Mouse (Mus musculus) liver, embryonic 15.5 days (tissue): Measurements from ENCODE around the gene Trappc3l. TPM values are rescaled to one million over a fixed set of nuclear protein-coding genes. Genes with fewer than 3 reads are reported as not detected.
"Not testable (repeated sequence)": the region's sequence is repeated elsewhere in the genome, so short reads cannot be mapped to it uniquely, and the experiment has no call there.

Source experiments
- ATAC-seq: fragments of 200-750 bp; cut with Nextera tagmentation; 2 replicates; pipeline ENCODE4 v1.8.0; 2017; ENCODE audit warnings: moderate number of reproducible peaks, mild to moderate bottlenecking, moderate library complexity; ENCODE audit not compliant: insufficient read depth
- H3K27ac ChIP-seq: fragments of 300-500 bp; sonication (generic); replicated peaks from 2 replicates; pipeline ENCODE4 v1.5.1; 2015; ENCODE audit warnings: mild to moderate bottlenecking, inconsistent platforms
- H3K27me3 ChIP-seq: fragments of 300-500 bp; sonication (generic); 2 replicates; pipeline ENCODE4 v1.6.1; 2015; ENCODE audit warnings: mild to moderate bottlenecking, inconsistent platforms
- H3K36me3 ChIP-seq: fragments of 300-500 bp; sonication (generic); replicated peaks from 2 replicates; pipeline ENCODE4 v1.6.1; 2015; ENCODE audit warnings: moderate library complexity, mild to moderate bottlenecking, inconsistent platforms
- H3K4me1 ChIP-seq: fragments of 300-500 bp; sonication (generic); replicated peaks from 2 replicates; pipeline ENCODE4 v1.6.1; 2015; ENCODE audit warnings: inconsistent platforms
- H3K4me2 ChIP-seq: fragments of 300-500 bp; sonication (generic); 2 replicates; pipeline ENCODE4 v1.6.1; 2015; ENCODE audit warnings: moderate library complexity, mild to moderate bottlenecking, inconsistent platforms
- H3K4me3 ChIP-seq: fragments of 300-500 bp; sonication (generic); replicated peaks from 2 replicates; pipeline ENCODE4 v1.5.1; 2015; ENCODE audit warnings: mild to moderate bottlenecking, inconsistent platforms
- H3K9ac ChIP-seq: fragments of 300-500 bp; sonication (generic); 2 replicates; pipeline ENCODE4 v1.6.1; 2015; ENCODE audit warnings: moderate library complexity, mild to moderate bottlenecking, inconsistent platforms
- H3K9me3 ChIP-seq: fragments of 300-500 bp; sonication (generic); replicated peaks from 2 replicates; pipeline ENCODE4 v1.6.1; 2016; ENCODE audit warnings: inconsistent platforms
- WGBS: fragments of 180-500 bp; shearing (Covaris S2); methylation state at CpG from one replicate; pipeline ENCODE4 v1.1.7; 2015; ENCODE audit warnings: mixed read lengths; ENCODE audit not compliant: insufficient replicate concordance; 5-methylcytosine and 5-hydroxymethylcytosine counted together
- polyA plus RNA-seq: library from polyadenylated mRNA; unstranded; fragments of >200 nt; fragmentation: Nextera tagmentation; extraction: Ambion mirVana; gene quantifications from 2 replicates; pipeline ENCODE4 v1.2.1, GENCODE M21; 2015

Trappc3l gene
- not detected in 2 replicates for polyA plus RNA-seq

- Histone ChIP-seq H3K9me3 (no peaks in the 10 kb centered on the region), H3K27me3 (no peaks in the 10 kb centered on the region), H3K4me2 (no peak within 1 kb of the TSS), H3K9ac (no peak within 1 kb of the TSS), H3K4me1 (peaks cover 4% of the 10 kb centered on the region; the same call in 1 of the 2 replicates), H3K4me3 (no peak within 1 kb of the TSS), H3K36me3 (no peaks in the 10 kb centered on the region), H3K27ac (no peak within 1 kb of the TSS)
- 67% methylated on average over 3 of the region's 3 CpGs for WGBS
- no peak for ATAC-seq
These were observed at the start of gene Trappc3l for GRCm38 (mm10) chr10:34037401-34037800. Gene Trappc3l (plus strand): TSS chr10:34037597.

GRCm38 (mm10) chr10:33996686-33997085, 40.7 kb upstream of the Trappc3l start:
- not testable (repeated sequence) for H3K27me3 ChIP-seq, H3K9me3 ChIP-seq, H3K4me1 ChIP-seq, H3K9ac ChIP-seq, H3K4me2 ChIP-seq, ATAC-seq, H3K4me3 ChIP-seq, H3K27ac ChIP-seq
- peaks cover 39% of the 10 kb centered on the region for H3K36me3 ChIP-seq
- WGBS, result 79% methylated on average over 6 of the region's 8 CpGs

GRCm38 (mm10) chr10:33998397-33998796, 39.0 kb upstream of the Trappc3l start:
- Histone ChIP-seq H3K4me3 (no peak overlapping the region), H3K36me3 (peaks cover 32% of the 10 kb centered on the region), H3K9ac (no peak overlapping the region), H3K4me2 (no peak overlapping the region), H3K27me3 (no peaks in the 10 kb centered on the region), H3K4me1 (peaks cover 6% of the 10 kb centered on the region; the same call in 1 of the 2 replicates), H3K9me3 (no peaks in the 10 kb centered on the region), H3K27ac (no peak overlapping the region)
- ATAC-seq, result 0 out of 2 replicates have a peak, but pooled peaks have one; percentile 28

GRCm38 (mm10) chr10:34012581-34012980, 24.8 kb upstream of the Trappc3l start:
- no peak overlapping the region for H3K9ac ChIP-seq
- 82% methylated on average over 4 of the region's 4 CpGs for WGBS
- no peak overlapping the region for H3K27ac ChIP-seq
- peaks cover 17% of the 10 kb centered on the region for H3K36me3 ChIP-seq
- no peak overlapping the region for H3K4me2 ChIP-seq
- H3K27me3 ChIP-seq, result no peaks in the 10 kb centered on the region
- no peak for ATAC-seq
- H3K4me3 ChIP-seq, result no peak overlapping the region
- peaks cover 18% of the 10 kb centered on the region for H3K4me1 ChIP-seq
- no peaks in the 10 kb centered on the region for H3K9me3 ChIP-seq

- Histone ChIP-seq H3K36me3 (peaks cover 11% of the 10 kb centered on the region; the same call in 1 of the 2 replicates), H3K4me2 (no peak overlapping the region), H3K9me3 (no peaks in the 10 kb centered on the region), H3K9ac (no peak overlapping the region), H3K4me3 (no peak overlapping the region), H3K27me3 (no peaks in the 10 kb centered on the region), H3K27ac (no peak overlapping the region), H3K4me1 (peaks cover 24% of the 10 kb centered on the region)
- no peak for ATAC-seq
- WGBS, result 73% methylated on average over 2 of the region's 2 CpGs
These were observed 24.2 kb upstream of the Trappc3l start for GRCm38 (mm10) chr10:34013241-34013640.

- WGBS, result 1% methylated on average over 21 of the region's 21 CpGs
- no peak for ATAC-seq
- H3K27me3 ChIP-seq, result no peaks in the 10 kb centered on the region
- peaks cover 40% of the 10 kb centered on the region for H3K4me1 ChIP-seq
- H3K36me3 ChIP-seq, result no peaks in the 10 kb centered on the region
- H3K27ac ChIP-seq, result peak overlapping the region; percentile 88
- peak overlapping the region; percentile 87 for H3K4me2 ChIP-seq
- peak overlapping the region; percentile 83 for H3K4me3 ChIP-seq
- peak overlapping the region; percentile 76 for H3K9ac ChIP-seq
- no peaks in the 10 kb centered on the region for H3K9me3 ChIP-seq
These were observed 18.6 kb upstream of the Trappc3l start for GRCm38 (mm10) chr10:34018746-34019301.

- ATAC-seq, result peak; percentile 99
- Histone ChIP-seq H3K36me3 (no peaks in the 10 kb centered on the region), H3K27me3 (no peaks in the 10 kb centered on the region), H3K9ac (peak within 1 kb of the TSS; percentile 76), H3K4me2 (peak within 1 kb of the TSS; percentile 87), H3K9me3 (no peaks in the 10 kb centered on the region), H3K4me3 (peak within 1 kb of the TSS; percentile 83), H3K27ac (peak within 1 kb of the TSS; percentile 88), H3K4me1 (peaks cover 40% of the 10 kb centered on the region)
- under 1% methylated on average over 82 of the region's 82 CpGs for WGBS
These were observed 17.9 kb upstream of the Trappc3l start, which contains the start of gene Rwdd1 for GRCm38 (mm10) chr10:34019302-34020075. Gene Rwdd1 (minus strand): TSS chr10:34019624.

- Histone ChIP-seq H3K4me3 (no peak overlapping the region), H3K9me3 (no peaks in the 10 kb centered on the region), H3K27me3 (no peaks in the 10 kb centered on the region), H3K27ac (no peak overlapping the region), H3K4me2 (no peak overlapping the region), H3K9ac (no peak overlapping the region), H3K36me3 (no peaks in the 10 kb centered on the region), H3K4me1 (peaks cover 4% of the 10 kb centered on the region; the same call in 1 of the 2 replicates)
- ATAC-seq, result no peak
- WGBS, result 23% methylated on average over 5 of the region's 5 CpGs
These were observed 7.1 kb upstream of the Trappc3l start for GRCm38 (mm10) chr10:34030322-34030721.

GRCm38 (mm10) chr10:34033630-34034305, 3.6 kb upstream of the Trappc3l start:
- Histone ChIP-seq H3K9ac (no peak overlapping the region), H3K4me3 (no peak overlapping the region)

GRCm38 (mm10) chr10:34036587-34036986, 810 bp upstream of the Trappc3l start:
- no peak overlapping the region for H3K9ac ChIP-seq
- no peaks in the 10 kb centered on the region for H3K36me3 ChIP-seq
- no peak overlapping the region for H3K4me2 ChIP-seq
- 15% methylated on average over 5 of the region's 5 CpGs for WGBS
- no peak for ATAC-seq
- peaks cover 4% of the 10 kb centered on the region; the same call in 1 of the 2 replicates for H3K4me1 ChIP-seq
- no peak overlapping the region for H3K27ac ChIP-seq
- H3K9me3 ChIP-seq, result no peaks in the 10 kb centered on the region
- H3K4me3 ChIP-seq, result no peak overlapping the region
- H3K27me3 ChIP-seq, result no peaks in the 10 kb centered on the region

More at GRCm38 (mm10) chr10:34033630-34034305, 3.6 kb upstream of the Trappc3l start:
- peak; percentile 40; the same call in 1 of the 2 replicates for ATAC-seq
- H3K27ac ChIP-seq, result no peak overlapping the region
- peaks cover 4% of the 10 kb centered on the region; the same call in 1 of the 2 replicates for H3K4me1 ChIP-seq
- H3K4me2 ChIP-seq, result peak overlapping the region; percentile 44
- H3K9me3 ChIP-seq, result no peaks in the 10 kb centered on the region
- H3K27me3 ChIP-seq, result no peaks in the 10 kb centered on the region
- 15% methylated on average over 22 of the region's 22 CpGs for WGBS
- H3K36me3 ChIP-seq, result no peaks in the 10 kb centered on the region

- no peak within 1 kb of the TSS for H3K9ac ChIP-seq
- H3K4me2 ChIP-seq, result no peak within 1 kb of the TSS
- H3K4me1 ChIP-seq, result no peaks in the 10 kb centered on the region
- ATAC-seq, result no peak
- WGBS, result 59% methylated on average over 5 of the region's 5 CpGs
- no peaks in the 10 kb centered on the region for H3K27me3 ChIP-seq
- no peaks in the 10 kb centered on the region for H3K36me3 ChIP-seq
- no peak within 1 kb of the TSS for H3K27ac ChIP-seq
- H3K4me3 ChIP-seq, result no peak within 1 kb of the TSS
- no peaks in the 10 kb centered on the region for H3K9me3 ChIP-seq
These were observed 6.8 kb downstream of the Trappc3l start, which contains the start of gene Calhm4 for GRCm38 (mm10) chr10:34044210-34044609. Gene Calhm4 (minus strand): TSS chr10:34044310.
